Mouse (Mus musculus) heart, embryonic 14.5 days (tissue): Measurements from ENCODE around the gene Prss8. TPM values are rescaled to one million over a fixed set of nuclear protein-coding genes. Genes with fewer than 3 reads are reported as not detected.
"Not testable (repeated sequence)": the region's sequence is repeated elsewhere in the genome, so short reads cannot be mapped to it uniquely, and the experiment has no call there.

Experiments used
- ATAC-seq: fragments of 200-750 bp; cut with Nextera tagmentation; 2 replicates; pipeline ENCODE4 v1.8.0; 2017; ENCODE audit warnings: low read depth, moderate TSS enrichment; ENCODE audit not compliant: insufficient number of reproducible peaks, insufficient read depth, low FRiP score
- H3K27ac ChIP-seq, 2 experiments: fragments of 200-500 bp in 1 of 2; fragments of 300-500 bp in 1 of 2; sonication (generic) in 1 of 2; replicated peaks in 1 of 2; 2 replicates each; pipeline ENCODE4 v1.5.1; 2012 to 2014; ENCODE audit warnings: low read depth in 2 of 2, low read length in 2 of 2, control low read depth in 1 of 2, mild to moderate bottlenecking in 1 of 2, mixed read lengths in 1 of 2; ENCODE audit not compliant: control insufficient read depth in 1 of 2, insufficient read depth in 1 of 2
- H3K27me3 ChIP-seq: fragments of 300-500 bp; sonication (generic); 2 replicates; pipeline ENCODE4 v1.6.1; 2014; ENCODE audit warnings: mild to moderate bottlenecking, low read length, control low read depth; ENCODE audit not compliant: control insufficient read depth, insufficient read depth
- H3K36me3 ChIP-seq: fragments of 300-500 bp; sonication (generic); 2 replicates; pipeline ENCODE4 v1.6.1; 2014; ENCODE audit warnings: mild to moderate bottlenecking, control low read depth, low read length, mixed read lengths; ENCODE audit not compliant: control insufficient read depth, insufficient read depth
- H3K4me1 ChIP-seq, 2 experiments: fragments of 200-500 bp in 1 of 2; fragments of 300-500 bp in 1 of 2; sonication (generic) in 1 of 2; 2 replicates each; pipeline ENCODE4 v1.6.1; 2012 to 2014; ENCODE audit warnings: low read length in 2 of 2, control low read depth in 1 of 2, mixed read lengths in 1 of 2; ENCODE audit not compliant: control insufficient read depth in 2 of 2, insufficient read depth in 2 of 2
- H3K4me2 ChIP-seq: fragments of 300-500 bp; sonication (generic); 2 replicates; pipeline ENCODE4 v1.6.1; 2014; ENCODE audit warnings: mild to moderate bottlenecking, low read length
- H3K4me3 ChIP-seq, 2 experiments: fragments of 200-500 bp in 1 of 2; fragments of 300-500 bp in 1 of 2; sonication (generic) in 1 of 2; 2 replicates each; pipeline ENCODE4 v1.5.1; 2012 to 2014; ENCODE audit warnings: low read length in 2 of 2, mild to moderate bottlenecking in 2 of 2, control low read depth in 1 of 2, low read depth in 1 of 2, moderate library complexity in 1 of 2; ENCODE audit not compliant: control insufficient read depth in 1 of 2, insufficient read depth in 1 of 2
- H3K9ac ChIP-seq: fragments of 300-500 bp; sonication (generic); 2 replicates; pipeline ENCODE4 v1.6.1; 2014; ENCODE audit warnings: mild to moderate bottlenecking, low read length
- H3K9me3 ChIP-seq: fragments of 300-500 bp; sonication (generic); 2 replicates; pipeline ENCODE4 v1.6.1; 2016; ENCODE audit warnings: low read length, control low read depth; ENCODE audit not compliant: control insufficient read depth
- WGBS: fragments of 180-500 bp; shearing (Covaris S2); extraction: QIAGEN DNeasy Blood & Tissue Kit; methylation state at CpG from one replicate; pipeline ENCODE4 v1.1.7; 2014; 5-methylcytosine and 5-hydroxymethylcytosine counted together
- polyA plus RNA-seq: library from polyadenylated mRNA; unstranded; fragments of >200 nt; fragmentation: Nextera tagmentation; extraction: Ambion mirVana; gene quantifications from 2 replicates; pipeline ENCODE4 v1.2.1, GENCODE M21; 2014

Prss8 gene
- polyA plus RNA-seq, 1 experiment from 2014 or later: 0.62 TPM

- no peak overlapping the region for H3K9ac ChIP-seq
- H3K4me2 ChIP-seq: no peak overlapping the region
- H3K4me3 ChIP-seq: no peak overlapping the region
- H3K4me1 ChIP-seq: no peaks in the 10 kb centered on the region
- H3K36me3 ChIP-seq: no peaks in the 10 kb centered on the region
- no peak for ATAC-seq
- no peaks in the 10 kb centered on the region for H3K27me3 ChIP-seq
- no peak overlapping the region for H3K27ac ChIP-seq
- WGBS: 32% methylated on average over 13 of the region's 13 CpGs
- no peaks in the 10 kb centered on the region for H3K9me3 ChIP-seq
Observed at GRCm38 (mm10) chr7:127952864-127953581, 23.1 kb upstream of the Prss8 start.

- ATAC-seq: no peak
- peaks cover 28% of the 10 kb centered on the region for H3K27me3 ChIP-seq
- WGBS: 68% methylated on average over 6 of the region's 6 CpGs
- no peaks in the 10 kb centered on the region for H3K36me3 ChIP-seq
- H3K4me3 ChIP-seq: no peak within 1 kb of the TSS
- H3K4me1 ChIP-seq: peaks cover 0 to 3% of the 10 kb centered on the region in 2 experiments; a peak in 1 of 4 replicates
- H3K27ac ChIP-seq: no peak within 1 kb of the TSS
- no peak within 1 kb of the TSS for H3K9ac ChIP-seq
- H3K9me3 ChIP-seq: no peaks in the 10 kb centered on the region
- no peak within 1 kb of the TSS for H3K4me2 ChIP-seq
Observed at GRCm38 (mm10) chr7:127946470-127947023, 16.6 kb upstream of the Prss8 start, which contains the start of gene Prss36. Prss36 (minus strand) TSS chr7:127946725.

- H3K9ac ChIP-seq: no peak overlapping the region
- no peak overlapping the region for H3K27ac ChIP-seq
- H3K4me3 ChIP-seq: peak overlapping the region; percentile 0 to 3; a peak in 2 of 4 replicates
- no peaks in the 10 kb centered on the region for H3K36me3 ChIP-seq
- peaks cover 28% of the 10 kb centered on the region for H3K27me3 ChIP-seq
- peaks cover 0 to 3% of the 10 kb centered on the region in 2 experiments; a peak in 1 of 4 replicates for H3K4me1 ChIP-seq
- H3K4me2 ChIP-seq: peak overlapping the region; percentile 26
- no peaks in the 10 kb centered on the region for H3K9me3 ChIP-seq
- WGBS: 3% methylated on average over 23 of the region's 23 CpGs
- no peak for ATAC-seq
Observed at GRCm38 (mm10) chr7:127944614-127945013, 14.7 kb upstream of the Prss8 start.

- H3K9ac ChIP-seq, H3K36me3 ChIP-seq, H3K27ac ChIP-seq, H3K4me3 ChIP-seq, H3K9me3 ChIP-seq, H3K4me2 ChIP-seq, H3K4me1 ChIP-seq, ATAC-seq: not testable (repeated sequence)
- peaks cover 28% of the 10 kb centered on the region for H3K27me3 ChIP-seq
- 53% methylated on average over 2 of the region's 2 CpGs for WGBS
Observed at GRCm38 (mm10) chr7:127942097-127942496, 12.2 kb upstream of the Prss8 start.

DNA sequence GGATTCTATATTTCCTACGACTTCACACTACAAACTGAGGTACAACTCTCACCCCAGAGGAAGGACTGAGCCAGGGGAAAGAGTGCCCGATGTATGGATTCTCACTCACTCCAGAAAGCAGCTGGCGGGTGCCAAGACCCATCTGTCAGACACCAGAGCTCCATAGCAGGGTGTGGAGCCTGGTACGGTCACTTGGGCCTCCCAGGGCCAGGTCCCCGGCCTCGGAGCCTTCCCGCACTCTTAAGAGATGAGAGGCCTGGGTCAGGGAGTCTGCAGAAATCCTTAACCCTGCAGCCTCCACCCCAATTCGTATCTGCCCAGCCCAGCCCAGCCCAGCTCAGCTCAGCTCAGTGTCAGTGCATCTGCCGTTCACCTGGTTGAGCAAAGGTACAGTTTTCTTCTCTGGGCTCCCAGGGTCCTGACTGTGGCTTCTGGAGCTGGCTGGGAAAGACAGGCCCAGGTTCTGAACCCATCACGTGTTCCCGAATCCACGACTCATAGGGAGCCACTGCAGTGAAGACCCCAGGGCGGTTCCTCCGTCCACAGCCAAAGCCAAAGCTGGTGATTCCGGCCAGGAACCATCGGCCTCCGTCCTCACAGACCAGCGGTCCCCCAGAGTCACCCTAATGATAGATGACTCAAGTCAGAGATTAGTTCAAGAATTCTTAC is 6.4 kb upstream of the Prss8 start:
- H3K9ac ChIP-seq: peak overlapping the region; percentile 79
- H3K36me3 ChIP-seq: no peaks in the 10 kb centered on the region
- H3K4me3 ChIP-seq: peak overlapping the region; percentile 56 to 60
- peak overlapping the region; percentile 77 for H3K4me2 ChIP-seq
- ATAC-seq: no peak
- H3K27me3 ChIP-seq: no peaks in the 10 kb centered on the region
- no peak overlapping the region for H3K27ac ChIP-seq
- H3K4me1 ChIP-seq: peaks cover 10 to 11% of the 10 kb centered on the region in 2 experiments; a peak in 3 of 4 replicates
- WGBS: 51% methylated on average over 18 of the region's 18 CpGs
- no peaks in the 10 kb centered on the region for H3K9me3 ChIP-seq

- peak overlapping the region; percentile 77 for H3K4me2 ChIP-seq
- no peaks in the 10 kb centered on the region for H3K27me3 ChIP-seq
- peak overlapping the region; percentile 56 to 60 for H3K4me3 ChIP-seq
- no peaks in the 10 kb centered on the region for H3K36me3 ChIP-seq
- WGBS: under 1% methylated on average over 37 of the region's 38 CpGs
- H3K4me1 ChIP-seq: peaks cover 13 to 14% of the 10 kb centered on the region in 2 experiments; a peak in 3 of 4 replicates
- H3K9ac ChIP-seq: peak overlapping the region; percentile 79
- peak; percentile 42 for ATAC-seq
- no peaks in the 10 kb centered on the region for H3K9me3 ChIP-seq
- peak overlapping the region in 1 of 2 experiments; percentile 39; a peak in 1 of 4 replicates for H3K27ac ChIP-seq
Observed at GRCm38 (mm10) chr7:127935748-127936159, 5.8 kb upstream of the Prss8 start.

DNA sequence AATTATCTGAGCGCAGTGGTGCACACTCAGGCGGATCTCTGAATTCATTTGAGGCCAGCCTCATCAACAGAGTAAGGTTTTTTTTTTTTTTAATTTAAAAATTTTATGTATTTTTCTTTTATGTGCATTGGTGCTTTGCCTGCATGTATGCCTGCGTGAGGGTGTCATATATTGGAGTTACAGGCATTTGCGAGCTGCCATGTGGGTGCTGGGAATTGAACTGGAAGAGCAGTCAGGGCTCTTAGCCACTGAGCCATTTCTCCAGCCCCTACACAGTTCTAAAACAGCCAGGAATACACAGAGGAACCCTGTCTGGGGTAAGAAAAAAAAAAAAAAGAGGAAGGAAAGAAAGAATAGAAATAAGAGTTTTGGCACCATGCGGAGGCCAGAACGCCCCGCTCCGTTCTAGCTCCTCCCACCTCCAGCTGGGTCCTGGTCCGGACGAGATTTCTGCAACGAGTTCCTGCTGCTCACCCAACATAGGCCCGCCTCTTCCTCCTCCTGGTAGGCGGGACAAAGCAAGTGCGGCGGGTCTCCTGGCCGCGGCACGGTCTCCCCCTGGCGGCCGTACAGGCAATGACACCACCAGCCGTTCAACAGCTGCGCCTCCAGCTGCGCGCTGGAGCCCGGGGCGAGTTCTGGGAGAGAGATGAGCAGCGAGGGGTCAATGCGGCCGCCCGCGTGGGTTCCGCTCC is 5.3 kb upstream of the Prss8 start:
- H3K4me1 ChIP-seq: peaks cover 13 to 14% of the 10 kb centered on the region in 2 experiments; a peak in 3 of 4 replicates
- WGBS: 7% methylated on average over 32 of the region's 32 CpGs
- no peaks in the 10 kb centered on the region for H3K36me3 ChIP-seq
- H3K27ac ChIP-seq: peak overlapping the region; percentile 41 to 65
- no peaks in the 10 kb centered on the region for H3K9me3 ChIP-seq
- H3K9ac ChIP-seq: peak overlapping the region; percentile 79
- H3K4me2 ChIP-seq: peak overlapping the region; percentile 77
- peak overlapping the region; percentile 56 to 60 for H3K4me3 ChIP-seq
- ATAC-seq: peak; percentile 88
- peaks cover 2% of the 10 kb centered on the region; the same call in 1 of the 2 replicates for H3K27me3 ChIP-seq
